Mouse (Mus musculus) limb, embryonic 14.5 days (tissue): ENCODE measurements around the gene Slc12a3. TPM values are rescaled to one million over a fixed set of nuclear protein-coding genes. Genes with fewer than 3 reads are reported as not detected.
A peak's percentile ranks its signal among the peaks of the same experiment; 100 is the strongest.

Experiments
- ATAC-seq: fragments of 200-750 bp; cut with Nextera tagmentation; 2 replicates; pipeline ENCODE4 v1.8.0; 2017; ENCODE audit warnings: low read depth, moderate number of reproducible peaks, moderate TSS enrichment; ENCODE audit not compliant: low FRiP score
- DNase-seq: peaks from one replicate; pipeline ENCODE4 v3.0.0-alpha.2; 2015; ENCODE audit warnings: low spot score
- H3K27ac ChIP-seq: fragments of 300-500 bp; sonication (generic); replicated peaks from 2 replicates; pipeline ENCODE4 v1.5.1; 2014; ENCODE audit warnings: low read depth, mild to moderate bottlenecking, low read length, moderate library complexity, mixed read lengths
- H3K27me3 ChIP-seq: fragments of 300-500 bp; sonication (generic); 2 replicates; pipeline ENCODE4 v1.6.1; 2014; ENCODE audit warnings: low read length, mixed read lengths; ENCODE audit not compliant: control insufficient read depth, insufficient read depth
- H3K36me3 ChIP-seq: fragments of 300-500 bp; sonication (generic); 2 replicates; pipeline ENCODE4 v1.6.1; 2014; ENCODE audit warnings: mild to moderate bottlenecking, low read length, moderate library complexity, mixed read lengths; ENCODE audit not compliant: control insufficient read depth, insufficient read depth
- H3K4me1 ChIP-seq: fragments of 300-500 bp; sonication (generic); 2 replicates; pipeline ENCODE4 v1.6.1; 2014; ENCODE audit warnings: antibody characterized with exemption, low read length, mixed read lengths; ENCODE audit not compliant: control insufficient read depth, insufficient read depth
- H3K4me2 ChIP-seq: fragments of 300-500 bp; sonication (generic); replicated peaks from 2 replicates; pipeline ENCODE4 v1.6.1; 2014; ENCODE audit warnings: low read depth, mild to moderate bottlenecking, low read length, moderate library complexity; ENCODE audit not compliant: severe bottlenecking
- H3K4me3 ChIP-seq: fragments of 300-500 bp; sonication (generic); replicated peaks from 2 replicates; pipeline ENCODE4 v1.5.1; 2014; ENCODE audit warnings: low read length
- H3K9ac ChIP-seq: fragments of 300-500 bp; sonication (generic); 2 replicates; pipeline ENCODE4 v1.6.1; 2014; ENCODE audit warnings: mild to moderate bottlenecking, low read depth, low read length, moderate library complexity; ENCODE audit not compliant: severe bottlenecking
- H3K9me3 ChIP-seq: fragments of 300-500 bp; sonication (generic); 2 replicates; pipeline ENCODE4 v1.6.1; 2016; ENCODE audit warnings: low read length; ENCODE audit not compliant: control insufficient read depth
- POLR2A ChIP-seq: fragments of 200-500 bp; IDR thresholded peaks from 2 replicates; pipeline ENCODE4 v1.8.0; 2012; ENCODE audit warnings: inconsistent platforms, mild to moderate bottlenecking, moderate library complexity, borderline replicate concordance; ENCODE audit not compliant: insufficient read depth, insufficient read length; ENCODE audit errors: extremely low read depth
- WGBS: fragments of 180-500 bp; shearing (Covaris S2); extraction: QIAGEN DNeasy Blood & Tissue Kit; methylation state at CpG from one replicate; pipeline ENCODE4 v1.1.7; 2014; 5-methylcytosine and 5-hydroxymethylcytosine counted together
- polyA plus RNA-seq, 2 experiments: library from polyadenylated mRNA; depleted of rRNA in 1 of 2; stranded (reverse) in 1 of 2; unstranded in 1 of 2; fragments of >200 nt; fragmentation: Nextera tagmentation in 1 of 2; extraction: Ambion mirVana in 1 of 2; gene quantifications; 2 replicates each; pipeline versions ENCODE4 v1.2.1 to v1.2.3; 2012 to 2014

The Slc12a3 gene
- polyA plus RNA-seq, 2 experiments: 0.08 TPM; not detected in 1

- Histone ChIP-seq H3K9me3 (no peaks in the 10 kb centered on the region), H3K36me3 (no peaks in the 10 kb centered on the region), H3K4me3 (no peak overlapping the region), H3K27me3 (no peaks in the 10 kb centered on the region), H3K27ac (no peak overlapping the region), H3K4me1 (peaks cover 4% of the 10 kb centered on the region; the same call in 1 of the 2 replicates), H3K9ac (no peak overlapping the region), H3K4me2 (no peak overlapping the region)
- ATAC-seq: no peak
- no peak for TF ChIP-seq POLR2A
- WGBS: 78% methylated on average over 15 of the region's 15 CpGs
- DNase-seq: no peak
Measured at GRCm38 (mm10) chr8:94378763-94379415, 49.9 kb downstream of the Slc12a3 start.

- no peak for TF ChIP-seq POLR2A
- no peak overlapping the region for H3K27ac ChIP-seq
- H3K27me3 ChIP-seq: no peaks in the 10 kb centered on the region
- no peak for ATAC-seq
- no peak overlapping the region for H3K9ac ChIP-seq
- no peaks in the 10 kb centered on the region for H3K9me3 ChIP-seq
- H3K36me3 ChIP-seq: no peaks in the 10 kb centered on the region
- no peak overlapping the region for H3K4me3 ChIP-seq
- peaks cover 4% of the 10 kb centered on the region; the same call in 1 of the 2 replicates for H3K4me1 ChIP-seq
- DNase-seq: no peak
- no peak overlapping the region for H3K4me2 ChIP-seq
- 90% methylated on average over 9 of the region's 9 CpGs for WGBS
Measured at GRCm38 (mm10) chr8:94379686-94380085, 50.7 kb downstream of the Slc12a3 start.

GRCm38 (mm10) chr8:94384166-94384565, 55.2 kb downstream of the Slc12a3 start:
- no peak for TF ChIP-seq POLR2A

GRCm38 (mm10) chr8:94385506-94386213, 56.7 kb downstream of the Slc12a3 start:
- DNase-seq (no peak), ATAC-seq (peak; percentile 10)
- H3K27me3 ChIP-seq: no peaks in the 10 kb centered on the region
- H3K4me3 ChIP-seq: peak overlapping the region; percentile 87
- H3K4me1 ChIP-seq: peaks cover 7% of the 10 kb centered on the region; the same call in 1 of the 2 replicates
- TF ChIP-seq POLR2A: no peak; the same call in 1 of the 2 replicates
- peak overlapping the region; percentile 86 for H3K9ac ChIP-seq
- WGBS: 28% methylated on average over 15 of the region's 20 CpGs
- peak overlapping the region; percentile 91 for H3K4me2 ChIP-seq
- H3K9me3 ChIP-seq: no peaks in the 10 kb centered on the region
- H3K27ac ChIP-seq: peak overlapping the region; percentile 61; the same call in 1 of the 2 replicates
- H3K36me3 ChIP-seq: peaks cover 16% of the 10 kb centered on the region

More at GRCm38 (mm10) chr8:94384166-94384565, 55.2 kb downstream of the Slc12a3 start:
- DNase-seq (no peak), ATAC-seq (no peak)
- Histone ChIP-seq H3K9ac (no peak overlapping the region), H3K27me3 (no peaks in the 10 kb centered on the region), H3K27ac (no peak overlapping the region), H3K4me1 (peaks cover 7% of the 10 kb centered on the region; the same call in 1 of the 2 replicates), H3K4me3 (no peak overlapping the region), H3K36me3 (peaks cover 1% of the 10 kb centered on the region; the same call in 1 of the 2 replicates), H3K4me2 (no peak overlapping the region), H3K9me3 (no peaks in the 10 kb centered on the region)
- WGBS: 92% methylated on average over 7 of the region's 7 CpGs

- Histone ChIP-seq H3K9me3 (no peaks in the 10 kb centered on the region), H3K36me3 (peaks cover 24% of the 10 kb centered on the region), H3K27ac (peak within 1 kb of the TSS; percentile 70), H3K9ac (peak within 1 kb of the TSS; percentile 86), H3K4me3 (peak within 1 kb of the TSS; percentile 87), H3K27me3 (no peaks in the 10 kb centered on the region), H3K4me2 (peak within 1 kb of the TSS; percentile 91), H3K4me1 (peaks cover 7% of the 10 kb centered on the region; the same call in 1 of the 2 replicates)
- ATAC-seq: peak; percentile 98
- under 1% methylated on average over 63 of the region's 65 CpGs for WGBS
- DNase-seq: peak; percentile 96
- TF ChIP-seq POLR2A: 0 out of 2 replicates have a peak, but pooled peaks have one; percentile 92
Measured at GRCm38 (mm10) chr8:94386214-94387026, 57.4 kb downstream of the Slc12a3 start, which contains the start of gene Herpud1. TSS of gene Herpud1 (plus strand) at chr8:94386438.
